Mouse (Mus musculus): ENCODE measurements around the gene Eef1a2. TPM values are rescaled to one million over a fixed set of nuclear protein-coding genes. Genes with fewer than 3 reads are reported as not detected.

Eef1a2 gene
- total RNA-seq, 2 experiments from 2014 or later, result 1,191 to 1,260 TPM

DNA sequence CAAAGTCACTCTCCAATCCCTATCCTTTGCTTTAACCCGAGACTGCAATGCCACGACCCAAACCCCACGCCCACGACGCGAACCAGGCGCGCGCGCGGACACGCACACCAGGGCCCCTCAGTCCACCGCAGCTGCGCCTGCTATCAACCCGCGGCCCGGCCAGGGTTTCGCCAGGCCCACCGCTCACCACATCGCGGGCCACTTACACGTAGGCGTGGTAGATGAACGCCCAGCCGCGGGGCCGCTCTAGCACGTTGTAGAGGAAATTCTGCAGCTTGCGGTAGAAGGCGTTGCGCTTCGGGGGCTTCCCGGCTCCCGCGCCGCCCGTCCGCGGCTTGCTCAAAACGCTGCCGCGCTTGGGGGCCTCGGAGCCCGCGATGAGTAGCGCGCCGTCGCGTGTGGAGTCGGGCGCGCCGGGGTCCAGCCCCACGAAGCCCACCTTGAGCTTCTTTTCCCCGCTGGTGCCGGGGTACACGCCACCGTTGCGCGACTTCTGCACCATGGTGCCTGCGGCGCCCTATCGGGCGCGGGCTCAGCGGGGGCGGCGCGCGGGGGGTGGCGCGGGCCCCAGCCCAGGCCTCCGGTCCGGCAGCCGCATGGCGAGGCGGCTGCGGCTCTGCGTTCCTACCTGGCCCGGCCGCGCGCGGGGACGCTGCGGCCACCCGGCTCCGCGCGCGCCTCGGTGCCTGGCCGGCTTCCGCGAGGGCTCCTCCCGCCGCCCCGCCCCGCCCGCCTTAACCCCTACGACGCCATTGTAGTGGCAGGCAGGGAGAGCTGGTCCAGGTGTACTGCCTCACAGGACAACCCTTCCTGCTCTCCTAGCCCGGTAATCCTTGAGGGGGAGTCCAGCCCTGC is 22.0 kb downstream of the Eef1a2 start, which contains the start of gene Kcnq2:
Gene Kcnq2, minus strand, starts transcription at position 710 of the 855 bp plus-strand sequence.
- DNase-seq (ENCODE audit: low spot score in 2 of 2), result peak in 1 of 2 experiments; percentile 50

DNA sequence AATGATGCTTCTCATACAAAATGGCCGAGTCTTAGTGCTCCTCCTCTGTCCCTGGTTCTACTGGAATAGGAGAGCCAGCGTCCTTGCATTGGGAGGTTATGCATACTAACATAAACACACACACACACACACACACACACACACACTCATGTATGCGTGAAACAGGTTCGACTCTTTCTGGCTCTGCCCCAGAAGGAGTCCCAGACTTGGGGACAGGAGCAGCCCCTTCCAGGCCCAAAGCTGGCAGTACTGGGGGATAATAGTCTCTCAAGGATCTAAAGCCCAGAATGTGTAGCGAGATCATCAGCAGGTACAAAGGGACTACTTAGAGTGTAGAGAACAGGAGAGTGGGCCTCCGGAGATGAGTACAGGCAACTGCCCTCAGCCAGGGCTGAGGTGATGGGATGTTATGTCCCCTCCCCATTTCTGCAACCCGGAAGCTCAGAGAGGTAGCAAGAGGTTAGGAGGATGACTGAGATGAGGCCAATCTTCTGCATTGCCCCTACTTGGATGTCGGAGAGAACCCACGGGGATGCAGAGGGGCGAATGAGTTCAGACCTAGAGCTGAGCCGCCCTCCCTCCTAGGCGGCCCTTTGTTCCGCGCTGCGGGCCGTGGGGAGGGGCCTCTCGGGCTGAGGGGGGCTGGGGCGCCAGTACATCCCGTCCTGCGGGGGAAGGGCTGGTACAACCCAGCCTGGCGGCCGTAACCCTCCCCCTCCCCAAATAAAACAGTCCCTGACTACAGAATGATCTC is 22.8 kb downstream of the Eef1a2 start:
- peak in 1 of 2 experiments; percentile 67 for DNase-seq (ENCODE audit: low spot score in 2 of 2)

DNA sequence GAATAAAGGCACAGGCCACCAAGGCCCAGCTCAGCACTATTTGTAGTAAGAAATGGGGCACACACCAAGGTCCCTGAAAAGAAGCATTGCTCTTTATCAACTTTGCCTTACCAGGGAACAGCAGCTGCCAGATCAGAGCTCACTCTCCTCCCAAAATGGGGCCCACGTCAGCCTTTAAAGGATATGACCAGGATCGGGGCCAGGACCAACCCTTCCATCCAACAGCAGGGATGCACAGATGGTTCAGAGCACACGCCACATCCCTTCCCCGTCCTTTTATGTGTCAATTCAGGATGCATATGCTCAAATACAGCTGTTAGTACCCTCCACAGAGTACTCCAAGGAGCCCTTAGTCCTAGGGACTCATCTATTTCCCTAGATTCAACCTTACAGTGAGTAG is 26.6 kb downstream of the Eef1a2 start:
- peak in 1 of 2 experiments; percentile 72 for DNase-seq (ENCODE audit: low spot score in 2 of 2)

DNA sequence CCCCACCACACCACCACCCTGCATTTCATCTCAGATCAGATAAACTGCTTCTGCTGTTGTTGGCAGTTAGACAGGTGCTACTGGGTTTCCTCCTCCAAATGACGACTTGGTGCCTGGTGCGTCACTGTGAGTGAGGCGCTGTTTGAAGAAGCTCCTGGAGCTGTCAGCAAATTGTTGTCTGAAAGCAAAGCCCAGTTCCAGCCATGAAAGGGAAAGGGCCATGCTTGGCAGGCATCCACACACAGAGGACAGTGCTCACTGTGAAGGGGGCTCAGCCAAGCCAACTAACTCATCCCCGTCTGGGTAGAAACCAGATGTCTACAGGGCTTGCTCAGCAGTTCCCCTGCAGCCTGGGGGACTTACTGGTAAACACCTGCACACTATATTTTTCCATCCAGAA is 27.9 kb downstream of the Eef1a2 start:
- no peak for DNase-seq (ENCODE audit: low spot score in 2 of 2)

DNA sequence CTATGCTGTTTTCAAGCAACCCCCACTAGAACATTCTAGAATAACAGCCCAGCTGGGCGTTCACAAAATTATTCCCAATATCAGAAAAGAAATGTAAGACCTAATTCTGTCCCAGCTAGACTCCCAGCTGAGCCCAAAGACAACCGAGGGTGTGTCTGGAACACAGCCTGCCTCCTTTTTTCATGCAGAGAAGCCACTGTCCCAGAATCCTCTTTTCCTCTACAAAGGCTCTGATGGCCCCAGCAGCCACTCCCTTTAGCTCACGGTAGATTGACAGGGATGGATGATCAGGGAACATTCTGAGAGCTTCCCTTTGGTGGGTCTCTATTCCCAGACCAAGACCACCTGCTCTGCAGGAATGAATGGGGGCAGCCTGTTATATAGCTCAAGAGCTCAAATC is 29.0 kb downstream of the Eef1a2 start:
- no peak for DNase-seq (ENCODE audit: low spot score in 2 of 2)

DNA sequence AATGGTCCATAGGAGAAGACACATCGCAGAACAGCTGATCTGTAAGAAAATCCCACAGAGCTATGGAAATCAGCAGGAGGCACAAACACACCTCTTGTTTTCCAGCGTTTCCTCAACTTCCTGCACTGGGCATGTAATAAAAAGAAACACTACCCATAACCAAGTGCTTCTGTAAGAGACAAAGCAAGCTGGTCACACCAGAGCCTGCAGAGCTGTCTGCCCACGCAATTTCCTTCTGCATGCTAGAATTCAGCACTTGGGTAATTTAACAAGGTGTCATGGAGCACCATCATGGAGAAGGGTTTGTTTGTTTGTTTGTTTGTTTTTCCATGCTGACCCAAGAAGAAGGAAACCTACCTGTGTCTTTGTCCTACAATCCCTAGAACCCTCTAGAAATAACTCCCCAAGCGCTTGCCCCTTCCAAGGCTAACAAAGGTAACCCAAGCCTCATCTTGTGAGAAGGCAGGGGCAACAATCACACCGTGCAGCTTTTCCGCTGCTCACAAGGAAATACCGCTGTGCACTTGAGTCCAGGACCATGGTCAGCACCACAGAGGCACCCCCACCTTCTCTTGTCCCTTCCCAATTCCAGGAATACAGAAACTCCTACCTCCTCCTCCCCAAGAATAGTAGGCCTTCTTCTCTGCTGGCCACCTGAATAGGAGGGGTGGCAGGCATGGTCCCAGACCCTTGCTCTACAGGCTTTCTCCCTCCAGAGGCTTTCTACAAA is 30.9 kb downstream of the Eef1a2 start:
- peak in 1 of 2 experiments; percentile 52 for DNase-seq (ENCODE audit: low spot score in 2 of 2)

DNA sequence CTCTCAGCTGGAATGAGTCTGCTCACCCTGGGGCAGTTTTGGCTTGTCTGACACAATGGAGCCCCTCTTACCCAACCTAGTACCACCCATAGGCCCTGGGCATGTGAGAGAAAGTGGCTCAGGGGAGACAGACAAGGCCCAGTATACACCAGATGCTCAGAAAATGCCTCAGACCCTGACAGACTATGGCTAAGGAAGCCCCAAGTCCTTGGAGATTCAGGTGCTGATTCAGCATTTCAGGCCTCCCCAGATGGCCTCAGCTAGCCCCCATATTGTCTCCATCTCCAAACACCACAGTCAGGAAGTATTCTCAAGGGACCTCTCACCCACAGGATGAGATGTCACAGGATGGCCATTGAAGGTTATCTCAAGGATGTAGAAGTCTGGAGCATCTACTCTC is 34.2 kb downstream of the Eef1a2 start:
- DNase-seq (ENCODE audit: low spot score in 2 of 2), result no peak

DNA sequence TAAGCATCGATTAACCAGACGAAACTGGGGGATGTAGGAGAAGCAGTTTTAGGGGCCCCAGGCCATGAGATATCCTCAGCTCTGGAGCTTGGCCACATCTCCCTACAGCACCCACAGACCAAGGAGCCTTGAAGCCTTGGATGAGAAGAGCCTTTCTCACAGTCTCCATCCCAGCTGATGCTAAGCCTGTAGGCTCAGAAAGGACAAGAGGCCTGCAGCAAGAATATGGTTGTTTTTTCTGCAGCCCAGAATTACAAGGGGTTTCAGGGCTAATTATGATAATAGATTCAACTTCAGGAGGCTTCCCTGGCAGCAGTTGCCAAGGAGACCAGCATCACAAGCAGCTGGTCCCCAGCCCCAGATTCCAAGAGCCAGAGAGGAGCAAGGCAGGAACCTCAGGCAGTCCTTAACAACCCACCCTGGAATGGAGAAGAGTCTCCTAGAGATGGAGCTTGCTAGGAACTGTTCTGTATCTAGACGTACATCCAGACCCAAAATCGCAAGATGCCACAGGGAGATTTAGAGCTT is 35.8 kb downstream of the Eef1a2 start:
- peak in 1 of 2 experiments; percentile 55 for DNase-seq (ENCODE audit: low spot score in 2 of 2)

DNA sequence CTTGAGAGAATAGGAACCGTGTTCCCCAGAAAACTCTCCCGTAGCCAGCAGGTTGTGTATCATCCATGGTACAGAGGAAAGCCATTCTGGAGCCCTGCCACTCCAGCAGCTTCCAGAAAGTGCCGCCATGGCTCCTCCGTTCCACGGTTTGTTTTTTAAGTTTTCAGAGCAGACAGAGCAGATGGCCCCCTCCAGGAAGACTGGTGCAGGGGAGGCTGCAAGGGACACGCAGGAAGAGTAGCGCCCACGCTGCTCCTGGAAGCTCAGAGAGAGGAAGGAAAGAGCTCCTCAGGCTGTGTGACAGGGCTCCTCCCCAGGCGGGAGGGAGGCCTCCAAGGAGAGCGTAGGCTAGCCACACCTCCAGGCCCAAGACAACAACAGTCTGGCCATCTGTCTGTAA is 36.9 kb downstream of the Eef1a2 start:
- DNase-seq (ENCODE audit: low spot score in 2 of 2), result peak; percentile 83 to 88

DNA sequence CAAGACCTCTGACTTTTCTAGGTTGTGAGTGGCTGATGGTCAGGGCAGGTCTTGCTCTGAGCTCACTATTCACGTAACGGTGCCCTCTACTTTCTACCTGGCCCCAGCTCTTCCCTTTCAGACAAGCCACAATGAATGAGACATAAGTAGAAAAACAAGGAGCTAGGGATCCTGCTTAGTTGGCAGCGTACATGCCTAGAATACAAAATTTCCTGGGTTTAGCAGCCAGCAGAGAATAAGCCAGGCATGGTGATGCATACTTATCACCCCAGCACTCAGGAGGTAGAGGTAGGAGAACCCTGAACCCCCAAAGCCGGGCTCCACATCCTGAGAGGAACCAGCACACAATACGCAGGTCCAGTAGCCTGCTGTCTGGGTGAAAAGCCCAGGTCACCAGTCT is 40.4 kb downstream of the Eef1a2 start:
- no peak for DNase-seq (ENCODE audit: low spot score in 2 of 2)

DNA sequence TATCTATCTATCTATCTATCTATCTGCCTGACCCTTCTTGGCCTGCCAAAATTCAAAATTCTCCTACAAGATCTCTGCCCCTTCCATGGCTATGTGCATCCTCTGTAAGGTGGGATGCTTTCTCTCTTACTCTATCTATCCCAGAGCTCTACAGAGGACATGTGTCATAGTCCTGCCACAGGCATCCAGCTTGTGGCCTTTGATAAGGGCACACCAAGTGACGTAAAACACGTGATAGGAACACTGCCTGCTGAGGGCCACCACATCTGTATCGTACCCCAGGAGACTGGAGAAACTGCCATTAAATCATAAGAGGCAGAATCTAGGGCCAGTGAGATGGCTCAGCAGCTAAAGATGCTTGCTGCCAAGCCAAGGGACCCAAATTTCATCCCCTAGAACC is 41.4 kb downstream of the Eef1a2 start:
- DNase-seq (ENCODE audit: low spot score in 2 of 2), result no peak

DNA sequence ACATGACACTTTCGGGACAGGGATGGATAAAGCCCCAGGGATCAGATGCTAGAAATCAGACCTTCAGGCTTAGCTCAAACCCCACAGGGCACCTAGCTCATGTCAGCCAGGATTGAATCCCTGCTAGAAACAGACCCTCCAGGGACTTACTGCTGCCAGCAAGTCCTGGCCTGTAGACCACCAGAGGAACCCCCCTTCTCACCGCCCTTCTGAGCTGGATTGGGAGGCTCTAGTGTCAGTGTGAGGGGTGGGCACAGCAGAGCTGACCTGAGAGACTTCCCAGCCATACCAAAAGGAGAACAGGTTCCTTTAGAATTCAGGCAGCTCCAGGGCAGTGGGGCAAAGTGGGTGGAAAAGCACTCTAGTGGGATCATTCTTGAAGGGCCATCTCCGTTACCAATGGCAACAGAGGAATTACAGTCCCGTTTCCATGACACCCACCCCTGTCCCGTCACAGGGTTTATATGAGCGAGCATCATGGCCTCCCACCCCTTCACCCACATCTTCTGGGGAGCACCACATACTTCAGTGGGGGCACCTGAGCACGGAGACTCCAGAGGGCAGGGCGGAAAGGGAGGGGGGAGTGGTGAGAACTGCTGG is 43.0 kb downstream of the Eef1a2 start:
- DNase-seq (ENCODE audit: low spot score in 2 of 2), result no peak

DNA sequence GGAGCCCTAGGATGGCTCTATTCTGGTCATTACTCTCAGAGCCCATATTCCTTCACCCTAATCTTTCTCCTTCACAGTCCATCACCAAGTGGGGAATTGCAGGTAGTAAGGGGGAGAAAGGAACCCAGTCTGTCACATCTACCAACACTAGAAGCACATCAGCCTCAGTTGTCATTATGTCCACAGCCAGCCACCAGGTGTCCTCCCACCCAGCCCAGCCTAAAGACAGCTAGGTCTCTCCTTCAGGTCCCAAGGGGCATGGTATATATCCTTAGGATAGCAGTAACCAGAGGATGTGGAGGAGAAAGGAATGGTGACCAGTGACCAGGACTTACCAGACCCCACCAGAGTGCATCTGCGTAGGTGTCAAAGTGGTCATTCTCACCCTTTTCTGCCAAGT is 45.1 kb downstream of the Eef1a2 start:
- DNase-seq (ENCODE audit: low spot score in 2 of 2), result no peak

DNA sequence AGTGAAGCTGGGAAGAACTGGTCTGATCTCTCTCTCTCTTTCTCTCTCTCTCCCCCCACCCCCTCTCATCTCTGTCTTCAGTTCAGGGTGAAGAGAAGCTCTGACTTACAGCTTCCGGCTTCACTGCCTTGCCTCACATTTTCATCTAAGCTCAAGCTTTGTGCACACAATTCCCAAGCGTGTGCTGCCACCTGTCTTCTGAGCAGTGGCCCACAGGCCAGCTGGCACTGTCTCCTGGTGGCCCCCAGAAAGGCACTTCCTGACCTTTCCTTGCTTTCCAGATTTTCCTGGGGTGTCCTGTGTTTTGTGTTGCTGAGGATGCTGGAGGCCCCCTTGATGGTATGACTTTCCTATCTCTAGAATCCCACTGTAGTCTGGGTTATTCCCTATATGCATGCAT is 52.7 kb downstream of the Eef1a2 start:
- DNase-seq (ENCODE audit: low spot score in 2 of 2), result no peak

DNA sequence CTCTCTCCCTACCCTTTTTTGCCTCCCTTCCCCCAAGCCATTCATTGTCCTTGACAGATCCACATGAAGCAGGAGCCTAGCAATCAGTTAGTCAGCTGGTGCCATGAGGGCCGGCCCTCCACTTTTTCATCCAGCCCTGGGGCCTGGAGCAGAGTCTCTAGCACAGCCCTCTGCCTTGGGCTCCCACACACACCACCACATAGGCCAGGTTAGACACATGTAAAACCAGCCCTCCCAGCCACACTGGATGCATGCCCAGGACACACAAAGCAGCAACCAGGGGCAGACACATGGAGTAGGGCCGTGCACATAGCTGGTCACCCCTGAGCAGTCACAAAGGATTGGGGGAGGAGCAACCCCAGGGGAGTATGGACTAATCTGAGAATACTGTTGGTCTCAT is 54.7 kb downstream of the Eef1a2 start:
- no peak for DNase-seq (ENCODE audit: low spot score in 2 of 2)

DNA sequence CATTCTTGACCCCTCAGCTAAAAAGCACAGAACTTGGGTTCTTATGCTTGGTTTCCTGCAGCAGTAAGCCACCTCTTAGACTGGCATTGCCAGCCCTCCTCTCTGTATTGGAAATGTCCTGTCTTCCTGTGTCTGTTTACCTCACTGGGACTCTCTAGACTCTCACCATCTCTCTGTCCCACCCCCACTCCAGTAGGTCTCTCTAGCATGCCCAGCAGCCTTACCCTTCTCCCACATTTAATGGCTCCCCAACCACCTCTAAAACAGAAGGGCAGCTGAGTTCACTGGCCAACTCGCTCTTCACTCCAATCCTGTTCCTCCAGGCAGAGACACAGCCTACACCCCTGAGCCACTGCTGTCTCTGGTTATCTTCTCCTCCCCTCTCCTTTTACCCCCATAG is 55.2 kb downstream of the Eef1a2 start:
- no peak for DNase-seq (ENCODE audit: low spot score in 2 of 2)

DNA sequence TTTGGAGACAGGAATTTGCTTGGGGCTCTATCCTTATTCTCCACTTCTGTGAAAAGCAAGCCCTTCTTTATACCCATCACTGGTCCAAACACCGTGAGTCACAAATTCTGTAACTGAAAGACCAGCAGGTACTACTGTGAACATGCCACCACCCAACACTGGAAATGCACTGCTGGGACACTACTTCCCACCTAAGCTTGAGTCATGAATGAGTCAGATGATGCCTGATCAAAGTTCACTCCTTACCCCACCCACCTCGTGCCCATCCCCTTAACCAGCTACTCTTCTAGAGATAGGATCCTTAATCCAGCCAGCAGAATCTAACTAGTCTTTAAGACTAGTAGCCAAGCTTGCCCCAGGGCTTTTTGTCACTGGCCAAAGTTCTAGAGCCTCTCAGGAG is 56.7 kb downstream of the Eef1a2 start:
- no peak for DNase-seq (ENCODE audit: low spot score in 2 of 2)

Measured in layer of hippocampus, adult 18-20 months (tissue).